Mouse (Mus musculus) limb, embryonic 12.5 days (tissue): ENCODE results near the gene Tab1. TPM values are rescaled to one million over a fixed set of nuclear protein-coding genes. Genes with fewer than 3 reads are reported as not detected.

Experiments
- ATAC-seq: fragments of 200-750 bp; cut with Nextera tagmentation; 2 replicates; pipeline ENCODE4 v1.8.0; 2017; ENCODE audit warnings: low read depth, moderate TSS enrichment; ENCODE audit not compliant: insufficient number of reproducible peaks, insufficient read depth, low FRiP score, low TSS enrichment
- H3K27ac ChIP-seq: fragments of 300-500 bp; sonication (generic); 2 replicates; pipeline ENCODE4 v1.5.1; 2016; ENCODE audit warnings: mild to moderate bottlenecking, moderate library complexity
- H3K27me3 ChIP-seq: fragments of 300-500 bp; sonication (generic); 2 replicates; pipeline ENCODE4 v1.6.1; 2016; ENCODE audit warnings: mild to moderate bottlenecking, moderate library complexity
- H3K36me3 ChIP-seq: fragments of 300-500 bp; sonication (generic); 2 replicates; pipeline ENCODE4 v1.6.1; 2016; ENCODE audit warnings: mild to moderate bottlenecking, moderate library complexity
- H3K4me1 ChIP-seq: fragments of 300-500 bp; sonication (generic); replicated peaks from 2 replicates; pipeline ENCODE4 v1.6.1; 2016
- H3K4me2 ChIP-seq: fragments of 300-500 bp; sonication (generic); 2 replicates; pipeline ENCODE4 v1.6.1; 2016; ENCODE audit warnings: mild to moderate bottlenecking, moderate library complexity
- H3K4me3 ChIP-seq: fragments of 300-500 bp; sonication (generic); replicated peaks from 2 replicates; pipeline ENCODE4 v1.5.1; 2016; ENCODE audit warnings: mild to moderate bottlenecking
- H3K9ac ChIP-seq: fragments of 300-500 bp; sonication (generic); replicated peaks from 2 replicates; pipeline ENCODE4 v1.6.1; 2016; ENCODE audit warnings: mild to moderate bottlenecking, moderate library complexity
- H3K9me3 ChIP-seq: fragments of 300-500 bp; sonication (generic); 2 replicates; pipeline ENCODE4 v1.6.1; 2016; ENCODE audit warnings: mild to moderate bottlenecking, moderate library complexity
- WGBS: fragments of 180-500 bp; shearing (Covaris S2); methylation state at CpG from one replicate; pipeline ENCODE4 v1.1.7; 2016; 5-methylcytosine and 5-hydroxymethylcytosine counted together
- polyA plus RNA-seq: library from polyadenylated mRNA; unstranded; fragments of >200 nt; fragmentation: Nextera tagmentation; extraction: Ambion mirVana; gene quantifications from 2 replicates; pipeline ENCODE4 v1.2.1, GENCODE M21; 2016

Gene Tab1
- polyA plus RNA-seq, 1 experiment from 2014 or later, result 49.2 TPM

DNA sequence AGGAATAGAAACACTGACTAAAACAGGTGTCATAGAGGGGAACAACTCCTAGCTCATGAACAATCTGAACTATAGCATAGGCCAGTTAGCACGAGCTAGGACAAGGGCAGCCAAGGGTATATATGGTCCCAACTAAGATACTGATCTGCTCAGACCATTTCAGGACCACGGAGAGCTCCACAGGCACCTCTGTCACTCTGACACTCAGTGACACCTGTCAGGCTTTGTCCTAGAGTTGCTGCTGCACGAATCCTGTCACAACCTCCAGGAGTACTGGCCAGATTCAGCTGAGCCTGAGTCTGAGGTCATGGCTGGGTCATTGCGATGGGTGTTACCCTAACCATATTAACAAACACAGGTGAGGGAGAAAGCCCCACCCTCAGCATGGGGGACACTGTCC, 70.5 kb downstream of the Tab1 start:
- no peak for ATAC-seq

DNA sequence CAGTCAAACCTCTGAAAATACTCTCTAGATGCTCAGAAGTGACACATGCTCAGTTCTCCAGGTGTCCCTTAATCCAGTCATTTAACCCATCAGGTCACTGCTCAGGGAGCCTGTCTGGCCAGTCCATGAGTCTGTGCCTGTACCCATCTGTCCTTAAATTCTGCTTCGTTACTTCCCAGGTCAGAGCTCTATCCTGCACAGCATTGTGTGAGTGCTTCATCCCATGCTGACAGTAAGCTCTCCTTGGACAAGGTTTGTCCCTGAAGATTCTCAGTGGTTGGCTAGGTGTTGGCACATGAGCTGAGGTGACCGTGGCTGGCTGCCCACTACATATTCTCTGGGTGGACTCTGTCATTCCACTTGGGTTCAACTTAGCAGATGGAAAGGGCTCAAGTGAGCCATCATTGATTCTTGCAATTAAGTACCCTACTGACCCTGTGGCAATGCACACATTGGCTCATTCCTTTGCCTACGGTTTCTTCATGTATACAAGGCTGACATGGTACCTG, 73.2 kb downstream of the Tab1 start:
- Histone ChIP-seq H3K9ac (no peak overlapping the region), H3K4me3 (no peak overlapping the region), H3K4me2 (no peak overlapping the region), H3K9me3 (no peaks in the 10 kb centered on the region), H3K4me1 (no peaks in the 10 kb centered on the region), H3K27ac (no peak overlapping the region), H3K36me3 (peaks cover 6% of the 10 kb centered on the region), H3K27me3 (no peaks in the 10 kb centered on the region)
- ATAC-seq, result no peak
- 86% methylated on average over 3 of the region's 3 CpGs for WGBS

More for the DNA sequence above, 70.5 kb downstream of the Tab1 start:
- Histone ChIP-seq H3K4me3 (no peak overlapping the region), H3K9ac (no peak overlapping the region), H3K9me3 (no peaks in the 10 kb centered on the region), H3K27ac (no peak overlapping the region), H3K27me3 (no peaks in the 10 kb centered on the region), H3K36me3 (peaks cover 5% of the 10 kb centered on the region; the same call in 1 of the 2 replicates), H3K4me2 (no peak overlapping the region), H3K4me1 (no peaks in the 10 kb centered on the region)
- WGBS, result 33% methylated on average over 4 of the region's 4 CpGs

DNA sequence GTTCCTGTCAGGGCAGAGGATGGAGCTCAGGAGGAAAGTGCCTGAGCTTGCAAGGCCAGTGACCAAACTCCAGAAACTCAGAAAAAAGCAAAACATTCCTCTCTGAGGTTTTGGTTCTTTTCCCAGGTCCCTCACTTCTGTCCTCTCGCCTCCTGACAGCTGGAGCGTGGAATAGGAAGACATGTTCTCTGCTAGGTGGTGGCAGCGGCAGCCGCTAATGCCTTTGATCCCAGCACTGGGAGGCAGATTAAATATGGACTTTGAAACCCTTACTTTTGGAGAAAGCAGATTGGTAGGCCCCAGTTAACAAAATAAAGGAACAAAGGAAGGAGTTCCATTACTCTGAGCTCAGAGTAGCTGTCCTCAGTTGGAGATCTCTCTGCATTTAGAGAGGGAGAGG, 75.5 kb downstream of the Tab1 start:
- no peaks in the 10 kb centered on the region for H3K27me3 ChIP-seq
- H3K4me3 ChIP-seq, result no peak overlapping the region
- no peaks in the 10 kb centered on the region for H3K9me3 ChIP-seq
- no peak for ATAC-seq
- H3K4me2 ChIP-seq, result no peak overlapping the region
- H3K27ac ChIP-seq, result no peak overlapping the region; the same call in 1 of the 2 replicates
- no peak overlapping the region for H3K9ac ChIP-seq
- no peaks in the 10 kb centered on the region for H3K4me1 ChIP-seq
- 40% methylated on average over 4 of the region's 4 CpGs for WGBS
- H3K36me3 ChIP-seq, result peaks cover 30% of the 10 kb centered on the region

Other genes with a start within 250 kb of the Tab1 start
- 11.0 and 11.8 TPM in 2 replicates for gene Apobec3, start 241.5 kb upstream of the Tab1 start, polyA plus RNA-seq
- gene Cbx7, start 162.0 kb upstream of the Tab1 start, polyA plus RNA-seq, result 2.0 and 2.5 TPM in 2 replicates
- gene Pdgfb, start 118.2 kb upstream of the Tab1 start, polyA plus RNA-seq, result 2.5 and 2.8 TPM in 2 replicates
- gene Syngr1, start 41.8 kb upstream of the Tab1 start, polyA plus RNA-seq, result 3.9 and 4.1 TPM in 2 replicates
- gene Rpl3, start 41.3 kb upstream of the Tab1 start, polyA plus RNA-seq, result 981 and 1,001 TPM in 2 replicates
- 7.2 and 7.9 TPM in 2 replicates for gene Mgat3, start 40.6 kb downstream of the Tab1 start, polyA plus RNA-seq
- gene Mief1, start 100.9 kb downstream of the Tab1 start, polyA plus RNA-seq, result 38.0 and 41.6 TPM in 2 replicates
- gene AC140267.1, start 102.7 kb downstream of the Tab1 start, polyA plus RNA-seq, result 7.0 TPM in 1 of 2 replicates, not detected in the other
- 112 TPM in 2 replicates for gene Atf4, start 122.1 kb downstream of the Tab1 start, polyA plus RNA-seq
- gene Rps19bp1, start 131.2 kb downstream of the Tab1 start, polyA plus RNA-seq, result 65.0 and 70.1 TPM in 2 replicates
- not detected in 2 replicates for gene Cacna1i, start 154.1 kb downstream of the Tab1 start, polyA plus RNA-seq